Mouse (Mus musculus) neural tube, embryonic 10.5 days (tissue): Measurements from ENCODE around the gene Nde1.
"Not testable (repeated sequence)": the region's sequence is repeated elsewhere in the genome, so short reads cannot be mapped to it uniquely, and the experiment has no call there.

Experiments
- DNase-seq: peaks from one replicate; pipeline ENCODE4 v3.0.0-alpha.2; 2017; ENCODE audit warnings: low spot score; ENCODE audit errors: extremely low spot score

Nde1 gene

DNA sequence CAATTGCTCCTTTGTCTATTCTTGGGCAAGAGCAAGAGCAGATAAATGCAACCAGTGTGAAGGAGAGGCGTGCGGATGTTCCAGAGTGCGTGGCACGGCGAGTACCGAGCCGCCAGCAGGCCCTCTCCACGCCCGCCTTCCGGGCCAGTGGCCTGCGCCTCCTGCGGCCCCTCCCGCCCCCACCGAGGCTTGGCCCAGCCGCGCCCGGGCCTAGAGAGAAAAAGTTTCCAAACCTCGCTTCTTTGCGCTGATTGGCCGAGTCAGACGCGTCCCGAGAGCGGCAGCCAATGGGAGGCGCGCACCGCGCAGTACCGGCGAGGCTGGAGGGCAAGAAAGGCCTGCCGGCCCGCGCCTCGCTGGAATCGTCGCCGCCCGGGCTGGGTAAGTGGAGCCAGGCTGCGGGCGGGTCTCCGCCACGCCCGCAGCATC lies at the start of gene Nde1, which contains the start of gene Marf1:
Gene Nde1 (plus strand): TSS at position 288 of the 429 bp plus-strand sequence.
Gene Marf1 (minus strand): TSS at position 364 of the 429 bp plus-strand sequence.
- DNase-seq: peak; percentile 90

DNA sequence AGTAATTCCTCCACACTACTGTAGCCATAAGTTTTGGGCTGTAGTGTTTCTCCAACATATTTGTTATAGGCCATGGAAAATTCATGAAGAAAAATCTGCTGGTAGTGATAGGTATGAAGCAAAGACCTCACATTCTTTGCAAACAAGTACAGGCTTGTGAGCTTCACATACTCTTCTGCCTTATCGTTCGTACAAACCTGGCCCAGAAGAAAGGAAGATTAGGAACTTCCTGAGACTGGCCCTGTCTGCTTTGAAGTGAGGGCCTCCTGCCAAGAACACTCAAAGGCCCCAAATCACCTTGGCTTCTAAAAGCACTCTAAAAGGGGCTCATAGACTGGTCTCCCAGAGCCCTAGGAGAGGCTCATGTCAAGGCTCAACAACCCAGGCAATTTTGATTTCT lies 45.8 kb upstream of the Nde1 start:
- DNase-seq: no peak

GRCm38 (mm10) chr16:14120941-14121340 lies 42.1 kb upstream of the Nde1 start:
- no peak for DNase-seq

DNA sequence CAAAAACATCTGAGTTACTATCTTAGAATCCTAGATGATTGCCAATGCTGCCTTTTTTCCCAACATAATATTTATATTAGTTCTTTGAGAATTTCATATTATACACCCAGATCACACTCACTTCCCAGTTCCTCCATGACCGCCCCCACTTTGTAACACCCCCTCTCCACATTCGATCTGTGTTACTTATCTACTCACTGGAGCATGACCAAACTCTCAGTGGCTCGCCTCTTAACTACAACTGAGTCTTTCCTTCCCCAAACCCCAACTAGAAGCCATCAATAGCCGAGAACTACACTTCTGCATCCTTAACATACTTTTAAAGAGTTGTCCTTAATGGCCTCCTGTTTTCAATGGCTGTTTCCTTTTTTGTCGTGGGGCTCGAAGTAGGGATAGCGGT lies 41.5 kb upstream of the Nde1 start:
- no peak for DNase-seq

GRCm38 (mm10) chr16:14122586-14122985 lies 40.5 kb upstream of the Nde1 start:
- no peak for DNase-seq

DNA sequence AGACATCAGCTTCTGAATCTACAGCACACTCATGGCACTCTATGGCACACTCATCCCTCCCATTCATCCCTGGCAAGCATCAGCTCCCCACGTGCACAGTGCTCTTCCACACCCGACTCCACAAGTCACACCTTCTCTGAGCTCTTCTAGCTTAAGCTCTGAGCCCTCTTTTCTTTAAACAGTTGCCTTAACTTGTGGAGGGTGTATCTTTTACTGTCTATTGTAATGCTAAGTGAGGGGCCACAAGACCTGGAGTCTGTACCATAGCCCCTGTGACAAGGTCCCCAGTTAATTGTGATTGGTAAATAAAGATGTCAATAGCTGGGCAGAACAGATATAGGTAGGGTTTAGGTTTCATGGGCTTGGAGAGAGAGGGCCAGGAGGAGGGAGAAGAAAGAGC lies 39.2 kb upstream of the Nde1 start:
- DNase-seq: no peak

DNA sequence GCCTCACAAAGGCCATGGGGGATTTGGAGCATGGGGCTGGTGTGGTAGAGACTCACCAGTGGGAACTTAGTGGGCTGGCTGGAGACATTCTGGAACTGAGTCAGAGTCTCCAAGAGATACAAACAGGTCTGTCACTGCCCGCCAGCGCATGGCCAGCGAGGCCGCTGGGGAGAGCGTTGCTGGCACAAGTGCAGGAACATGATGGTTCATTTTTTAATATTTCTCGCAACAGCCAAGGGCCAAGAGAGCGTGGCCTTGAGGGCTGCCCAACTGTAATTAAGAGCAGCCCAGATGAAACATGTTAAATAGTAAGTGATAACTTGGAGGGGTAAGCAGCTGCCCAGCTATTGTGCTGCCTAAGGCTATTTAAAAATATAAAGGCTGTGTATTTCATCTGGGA lies 38.4 kb upstream of the Nde1 start:
- no peak for DNase-seq

GRCm38 (mm10) chr16:14125253-14125652 lies 37.8 kb upstream of the Nde1 start:
- no peak for DNase-seq

DNA sequence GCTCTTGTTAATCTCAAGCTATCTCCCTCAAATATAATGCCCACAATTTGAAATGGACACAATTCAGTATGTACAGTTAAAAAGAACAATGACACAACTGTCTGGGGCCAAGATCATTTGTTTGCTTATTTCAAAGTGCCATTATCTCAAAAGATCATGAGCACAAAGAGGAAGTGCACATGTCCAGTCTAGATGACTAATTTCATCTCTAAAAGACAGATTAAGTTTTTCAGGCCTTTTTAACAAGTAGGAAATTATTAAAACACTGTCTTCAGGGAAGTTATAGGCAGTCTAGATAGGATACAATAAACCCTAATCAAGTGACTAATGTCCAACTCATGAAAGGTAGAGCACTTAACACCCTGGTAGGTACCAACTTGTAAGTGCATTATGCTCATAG lies 34.1 kb upstream of the Nde1 start:
- DNase-seq: no peak

GRCm38 (mm10) chr16:14130796-14131195 lies 32.3 kb upstream of the Nde1 start:
- no peak for DNase-seq

GRCm38 (mm10) chr16:14131376-14131775 lies 31.7 kb upstream of the Nde1 start:
- DNase-seq: no peak

GRCm38 (mm10) chr16:14131838-14132237 lies 31.2 kb upstream of the Nde1 start:
- no peak for DNase-seq

GRCm38 (mm10) chr16:14135014-14135413 lies 28.1 kb upstream of the Nde1 start:
- DNase-seq: no peak

DNA sequence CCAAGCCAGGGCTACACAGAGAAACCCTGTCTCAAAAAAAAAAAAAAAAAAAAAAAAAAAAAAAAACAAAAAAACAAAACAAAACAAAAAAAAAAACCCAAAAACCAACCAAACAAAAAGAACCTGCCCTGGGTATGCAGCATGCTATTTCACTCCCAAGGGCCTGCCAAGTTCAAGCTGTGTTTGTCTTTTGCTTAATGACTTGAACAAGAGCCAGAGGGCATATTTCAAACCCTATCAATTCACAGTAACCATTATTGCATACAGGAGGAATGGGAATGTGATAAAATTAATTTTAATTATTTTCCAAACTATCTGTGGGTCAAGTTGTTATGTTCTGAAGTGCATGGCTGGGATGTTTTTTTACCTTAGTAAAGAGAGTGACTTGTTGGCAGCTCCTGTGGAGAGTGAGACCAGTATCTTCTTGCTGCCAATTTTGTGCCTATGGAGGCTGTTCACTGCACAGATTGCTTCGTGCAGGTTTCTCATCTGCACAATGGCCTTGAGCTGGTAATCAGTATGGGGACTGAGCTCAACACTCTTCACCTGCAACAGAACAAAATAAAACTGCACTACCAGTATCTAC lies 25.0 kb upstream of the Nde1 start:
- DNase-seq: no peak

DNA sequence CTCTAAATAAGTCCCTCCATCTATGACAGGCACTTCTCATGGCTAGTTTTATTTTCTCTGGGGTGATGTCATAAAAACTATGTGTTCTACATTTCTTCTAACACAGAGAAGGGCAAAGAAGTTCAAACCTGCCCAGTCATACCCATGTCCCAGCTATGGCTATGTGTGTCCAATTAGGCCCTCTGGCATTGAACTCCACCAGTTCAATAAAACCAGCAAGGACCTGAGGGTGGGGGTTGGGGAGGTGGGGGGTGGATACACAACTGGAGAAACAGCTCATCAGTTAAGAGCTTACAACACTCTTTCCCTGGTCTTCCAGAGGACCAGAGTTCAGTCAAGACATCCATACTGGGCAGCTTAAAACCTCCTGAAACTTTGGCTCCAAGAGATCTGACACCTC lies 24.0 kb upstream of the Nde1 start:
- DNase-seq: no peak

- DNase-seq: no peak
Observed at GRCm38 (mm10) chr16:14143298-14143697, 19.8 kb upstream of the Nde1 start.

GRCm38 (mm10) chr16:14147712-14148111 lies 15.4 kb upstream of the Nde1 start:
- DNase-seq: no peak

GRCm38 (mm10) chr16:14151718-14152117 lies 11.4 kb upstream of the Nde1 start:
- no peak for DNase-seq

GRCm38 (mm10) chr16:14155638-14156037 lies 7.4 kb upstream of the Nde1 start:
- DNase-seq: not testable (repeated sequence)

DNA sequence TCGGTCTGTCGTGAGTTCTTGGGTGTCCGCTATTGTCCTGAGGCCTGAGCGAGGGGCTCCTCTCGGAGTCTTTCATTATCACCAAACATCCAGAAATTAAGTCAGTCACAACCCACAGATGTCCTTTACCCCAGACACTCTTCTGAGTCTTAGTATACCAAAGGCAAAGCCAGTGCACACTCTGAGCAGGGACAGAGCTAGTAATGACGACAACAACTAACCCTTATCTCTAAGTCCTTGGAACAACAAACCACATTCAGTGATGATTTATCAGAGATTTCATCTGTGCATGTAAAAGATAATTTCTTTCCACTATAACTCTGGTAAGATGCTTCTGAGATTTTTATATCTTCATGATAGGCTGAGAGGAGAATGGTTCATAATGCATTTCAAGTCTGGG lies 6.8 kb upstream of the Nde1 start:
- DNase-seq: no peak

DNA sequence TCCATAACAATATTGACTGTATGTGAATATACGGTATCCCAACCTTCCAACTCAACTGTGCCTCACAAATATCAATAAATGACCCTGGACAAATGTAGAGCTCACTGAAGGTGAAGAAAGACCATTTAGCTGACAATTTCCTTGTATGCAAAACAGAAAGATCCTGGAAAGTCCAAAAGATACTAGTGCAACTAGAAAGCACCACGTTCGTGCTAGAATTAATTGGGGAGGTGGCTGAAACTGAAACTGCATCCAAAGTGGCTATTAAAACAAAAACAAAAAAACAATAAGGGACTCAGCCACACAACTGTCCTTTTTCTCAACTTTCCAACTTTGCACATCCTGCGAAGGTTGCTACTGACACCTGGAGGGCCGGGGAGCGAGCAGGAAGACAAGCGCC lies 4.5 kb upstream of the Nde1 start:
- no peak for DNase-seq

GRCm38 (mm10) chr16:14158936-14159745 lies 3.9 kb upstream of the Nde1 start:
- DNase-seq: peak; percentile 100

GRCm38 (mm10) chr16:14159746-14160131 lies 3.3 kb upstream of the Nde1 start:
- no peak for DNase-seq
